Mouse (Mus musculus): ENCODE results near the gene Ndufaf8. TPM values are rescaled to one million over a fixed set of nuclear protein-coding genes. Genes with fewer than 3 reads are reported as not detected.

The Ndufaf8 gene
- polyA plus RNA-seq, 1 experiment from 2014 or later: 88.6 TPM

DNA sequence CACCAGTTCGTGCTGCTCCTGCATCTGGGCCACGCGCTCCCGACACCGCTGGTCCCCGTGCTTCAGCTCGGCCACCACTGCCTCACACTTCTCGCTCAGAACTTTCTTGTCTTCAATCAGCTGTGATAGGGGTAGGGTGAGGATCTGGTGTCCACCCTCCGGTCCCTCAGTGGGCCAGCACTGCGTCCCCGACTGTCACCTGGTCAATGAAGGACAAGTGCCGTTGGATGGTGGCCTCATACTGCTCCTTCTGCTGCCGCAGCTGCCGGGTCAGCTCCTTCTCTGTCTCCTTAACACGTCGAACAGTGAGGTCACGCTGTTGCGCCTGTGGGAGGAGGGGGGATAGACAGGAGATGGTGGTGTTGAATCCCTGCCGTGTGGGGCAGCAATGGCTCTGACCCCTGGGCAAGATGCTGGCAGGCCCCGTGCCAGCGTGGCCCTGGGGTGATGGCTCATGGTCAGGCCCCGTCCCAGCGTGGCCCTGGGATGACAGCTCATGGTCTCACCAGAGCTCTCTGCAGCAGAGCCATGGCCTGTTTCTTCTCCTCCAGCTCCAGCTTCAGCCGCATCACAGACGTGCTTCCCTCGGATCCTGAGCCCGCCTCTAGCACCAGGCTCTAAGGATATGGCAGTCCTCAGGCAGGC is 28.3 kb upstream of the Ndufaf8 start:
- no peak for ATAC-seq (ENCODE audit: insufficient read depth)
- Histone ChIP-seq H3K4me3 (ENCODE audit: low read depth, low read length) (no peak overlapping the region), H3K27me3 (ENCODE audit: insufficient read depth, low read length) (no peaks in the 10 kb centered on the region), H3K36me3 (ENCODE audit: insufficient read depth) (peaks cover 89% of the 10 kb centered on the region), H3K9ac (no peak overlapping the region), H3K4me1 (ENCODE audit: insufficient read depth) (no peaks in the 10 kb centered on the region; the same call in 1 of the 2 replicates), H3K27ac (ENCODE audit: low read depth) (no peak overlapping the region), H3K9me3 (ENCODE audit: low read depth, low read length) (no peaks in the 10 kb centered on the region), H3K4me2 (no peak overlapping the region)
- WGBS: 82% methylated on average over 27 of the region's 27 CpGs
- TF ChIP-seq CTCF (IDR thresholded peaks at IDR 0.05; ENCODE audit: low read depth): no peak
- DNase-seq: no peak

DNA sequence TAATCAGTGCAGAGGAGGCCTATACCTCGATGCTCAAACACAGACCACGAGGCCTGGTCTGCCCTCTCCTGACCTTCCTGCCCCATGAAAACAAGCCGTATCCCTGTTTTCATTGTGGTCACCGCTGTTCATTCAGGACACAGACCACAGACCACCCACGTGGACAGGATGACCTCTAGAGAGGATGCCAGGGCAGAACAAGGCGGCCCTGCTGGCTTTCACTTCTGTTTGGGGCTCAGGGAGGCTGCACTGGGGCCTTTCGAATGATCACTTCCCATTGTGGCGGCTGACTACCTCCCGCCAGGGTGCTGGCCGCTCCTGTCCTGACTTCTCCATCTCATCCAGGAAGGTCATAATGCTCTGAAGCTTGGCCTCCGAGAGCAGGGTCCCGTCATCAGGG is 27.7 kb upstream of the Ndufaf8 start:
- no peak for DNase-seq
- H3K9me3 ChIP-seq (ENCODE audit: low read depth, low read length): no peaks in the 10 kb centered on the region
- H3K4me3 ChIP-seq (ENCODE audit: low read depth, low read length): no peak overlapping the region
- no peaks in the 10 kb centered on the region; the same call in 1 of the 2 replicates for H3K4me1 ChIP-seq (ENCODE audit: insufficient read depth)
- H3K36me3 ChIP-seq (ENCODE audit: insufficient read depth): peaks cover 91% of the 10 kb centered on the region
- 52% methylated on average over 12 of the region's 12 CpGs for WGBS
- H3K27me3 ChIP-seq (ENCODE audit: insufficient read depth, low read length): no peaks in the 10 kb centered on the region
- no peak overlapping the region for H3K27ac ChIP-seq (ENCODE audit: low read depth)
- no peak for TF ChIP-seq CTCF (IDR thresholded peaks at IDR 0.05; ENCODE audit: low read depth)
- H3K9ac ChIP-seq: no peak overlapping the region
- ATAC-seq (ENCODE audit: insufficient read depth): no peak
- H3K4me2 ChIP-seq: no peak overlapping the region

DNA sequence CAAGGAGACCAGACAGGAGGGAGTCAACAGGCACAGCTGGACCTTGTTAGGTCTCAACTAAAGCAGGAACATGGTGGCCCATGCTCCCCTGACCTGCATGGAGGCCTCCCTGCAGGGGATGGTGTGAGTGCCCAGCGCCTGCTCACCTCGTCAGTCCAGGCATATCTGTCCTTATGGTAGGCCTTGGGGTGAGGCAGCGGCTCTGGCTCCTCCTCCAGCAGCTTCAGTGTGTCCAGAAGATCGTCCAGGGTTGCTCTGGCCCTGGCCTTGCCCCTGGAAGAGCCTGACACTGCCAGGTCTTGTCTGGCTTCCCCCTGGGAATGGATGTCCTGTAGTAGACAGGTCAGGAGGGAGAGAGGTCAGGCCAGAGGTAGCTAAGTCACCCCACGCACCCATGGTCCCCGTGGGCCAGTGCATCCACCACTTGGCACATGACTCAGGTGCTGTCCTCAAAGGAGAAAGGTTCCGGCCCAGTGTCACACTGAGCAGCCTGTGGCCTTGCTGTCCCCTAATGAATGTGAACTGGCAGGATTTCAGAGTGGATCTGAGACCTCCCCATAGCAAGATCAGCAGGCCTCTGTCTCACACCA is 26.9 kb upstream of the Ndufaf8 start:
- Histone ChIP-seq H3K27me3 (ENCODE audit: insufficient read depth, low read length) (no peaks in the 10 kb centered on the region), H3K36me3 (ENCODE audit: insufficient read depth) (peaks cover 91% of the 10 kb centered on the region)
- 72% methylated on average over 7 of the region's 7 CpGs for WGBS

DNA sequence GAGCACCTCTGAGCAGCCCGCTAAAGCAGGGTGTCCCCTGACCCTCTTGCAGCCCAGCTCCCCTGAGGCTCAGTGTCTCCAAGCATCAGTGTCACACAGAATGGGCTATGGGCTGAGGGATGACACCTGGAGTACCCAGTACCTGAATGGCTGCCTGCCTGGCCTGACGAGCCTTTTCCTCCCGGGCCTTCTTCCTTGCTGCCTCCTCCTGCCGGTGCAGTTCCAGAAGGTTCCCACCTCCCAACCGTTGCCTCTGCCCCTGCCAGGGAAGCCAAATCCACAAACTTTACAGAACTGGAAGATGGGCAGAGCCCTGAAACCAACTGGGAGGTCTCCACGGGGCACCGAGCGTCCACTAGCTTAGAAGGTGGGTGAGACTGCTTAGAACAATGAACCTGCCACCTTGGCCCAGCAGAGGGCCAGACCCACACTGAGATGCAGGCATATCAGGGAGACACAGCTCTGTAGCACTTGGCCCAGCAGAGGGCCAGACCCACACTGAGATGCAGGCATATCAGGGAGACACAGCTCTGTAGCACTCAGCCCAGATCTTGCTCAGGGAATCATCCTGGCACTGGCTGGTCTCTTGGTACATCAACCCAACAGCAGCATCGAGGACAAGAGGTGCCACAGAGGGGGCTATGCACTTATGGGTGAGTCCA is 25.6 kb upstream of the Ndufaf8 start:
- no peaks in the 10 kb centered on the region for H3K27me3 ChIP-seq (ENCODE audit: insufficient read depth, low read length)
- peaks cover 79% of the 10 kb centered on the region for H3K36me3 ChIP-seq (ENCODE audit: insufficient read depth)
- no peak overlapping the region for H3K4me3 ChIP-seq (ENCODE audit: low read depth, low read length)
- DNase-seq (no peak), ATAC-seq (ENCODE audit: insufficient read depth) (no peak)
- H3K4me1 ChIP-seq (ENCODE audit: insufficient read depth): no peaks in the 10 kb centered on the region; the same call in 1 of the 2 replicates
- TF ChIP-seq CTCF (IDR thresholded peaks at IDR 0.05; ENCODE audit: low read depth): peak; percentile 48
- H3K27ac ChIP-seq (ENCODE audit: low read depth): no peak overlapping the region
- no peaks in the 10 kb centered on the region for H3K9me3 ChIP-seq (ENCODE audit: low read depth, low read length)
- no peak overlapping the region for H3K9ac ChIP-seq
- WGBS: 83% methylated on average over 9 of the region's 9 CpGs
- no peak overlapping the region for H3K4me2 ChIP-seq

More for the DNA sequence above, 26.9 kb upstream of the Ndufaf8 start:
- DNase-seq: no peak
- H3K9me3 ChIP-seq (ENCODE audit: low read depth, low read length): no peaks in the 10 kb centered on the region
- no peak for TF ChIP-seq CTCF (IDR thresholded peaks at IDR 0.05; ENCODE audit: low read depth)
- H3K4me3 ChIP-seq (ENCODE audit: low read depth, low read length): no peak overlapping the region
- no peaks in the 10 kb centered on the region; the same call in 1 of the 2 replicates for H3K4me1 ChIP-seq (ENCODE audit: insufficient read depth)
- no peak overlapping the region for H3K27ac ChIP-seq (ENCODE audit: low read depth)
- no peak for ATAC-seq (ENCODE audit: insufficient read depth)
- no peak overlapping the region for H3K4me2 ChIP-seq
- H3K9ac ChIP-seq: no peak overlapping the region; the same call in 1 of the 2 replicates

DNA sequence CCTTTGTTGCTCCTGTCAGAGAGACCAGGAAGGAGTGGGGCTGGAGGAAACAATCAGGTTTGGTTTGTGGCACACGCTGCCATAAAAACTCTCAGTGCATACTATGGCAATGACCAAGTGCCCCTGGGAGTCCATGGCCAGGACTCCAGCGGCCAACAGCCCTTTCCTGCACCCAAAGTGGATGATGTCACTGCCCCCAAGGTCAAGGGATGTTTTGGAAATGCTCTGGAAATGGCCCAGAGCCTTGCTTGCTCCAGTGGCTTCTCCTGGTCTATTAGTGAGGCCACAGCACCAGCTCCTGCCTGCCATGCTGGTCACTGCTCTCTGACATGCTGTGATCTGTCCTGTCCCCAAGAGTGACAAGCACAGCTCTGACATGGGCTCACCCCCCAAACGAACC is 22.5 kb upstream of the Ndufaf8 start:
- Histone ChIP-seq H3K36me3 (ENCODE audit: insufficient read depth) (peaks cover 72% of the 10 kb centered on the region), H3K4me2 (no peak overlapping the region), H3K4me3 (ENCODE audit: low read depth, low read length) (no peak overlapping the region), H3K9me3 (ENCODE audit: low read depth, low read length) (no peaks in the 10 kb centered on the region), H3K4me1 (ENCODE audit: insufficient read depth) (no peaks in the 10 kb centered on the region), H3K27me3 (ENCODE audit: insufficient read depth, low read length) (no peaks in the 10 kb centered on the region), H3K27ac (ENCODE audit: low read depth) (no peak overlapping the region), H3K9ac (no peak overlapping the region)
- DNase-seq (no peak), ATAC-seq (ENCODE audit: insufficient read depth) (no peak)
- WGBS: 67% methylated on average over 3 of the region's 3 CpGs
- no peak for TF ChIP-seq CTCF (IDR thresholded peaks at IDR 0.05; ENCODE audit: low read depth)

DNA sequence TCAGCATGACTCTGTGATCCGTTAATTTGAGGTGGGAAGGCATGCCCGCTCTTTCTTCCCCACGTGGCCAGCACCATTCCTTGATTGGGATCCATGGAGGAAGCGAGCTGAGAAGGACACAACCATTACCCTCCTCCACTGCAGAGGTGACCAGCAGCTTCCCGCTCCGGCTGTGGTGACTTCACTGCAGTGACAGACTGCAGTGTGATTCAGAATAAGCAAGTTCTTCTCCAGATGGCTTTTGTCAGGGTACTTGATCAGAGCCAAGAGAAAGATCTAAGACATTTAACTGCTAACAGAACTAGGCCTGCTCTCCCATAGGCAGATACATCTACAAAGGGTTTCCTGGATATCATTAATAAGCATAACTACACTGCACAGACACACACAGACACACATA is 18.4 kb upstream of the Ndufaf8 start:
- DNase-seq (peak; percentile 72), ATAC-seq (ENCODE audit: insufficient read depth) (peak; percentile 53; the same call in 1 of the 2 replicates)
- Histone ChIP-seq H3K4me1 (ENCODE audit: insufficient read depth) (no peaks in the 10 kb centered on the region), H3K9me3 (ENCODE audit: low read depth, low read length) (no peaks in the 10 kb centered on the region), H3K27ac (ENCODE audit: low read depth) (no peak overlapping the region), H3K27me3 (ENCODE audit: insufficient read depth, low read length) (no peaks in the 10 kb centered on the region), H3K4me2 (no peak overlapping the region), H3K4me3 (ENCODE audit: low read depth, low read length) (no peak overlapping the region), H3K9ac (no peak overlapping the region), H3K36me3 (ENCODE audit: insufficient read depth) (peaks cover 61% of the 10 kb centered on the region)
- no peak for TF ChIP-seq CTCF (IDR thresholded peaks at IDR 0.05; ENCODE audit: low read depth)
- 72% methylated on average over 6 of the region's 6 CpGs for WGBS

Data from lung, embryonic 14.5 days (tissue).